Mouse (Mus musculus) MEL (cell line): ENCODE measurements around the gene Gpr55.

Experiments
- CTCF ChIP-seq, 3 experiments: IDR thresholded peaks in 2 of 3; conservative IDR thresholded peaks in 1 of 3; 2 replicates each; pipeline ENCODE4 v1.5.1; 2011 to 2012; ENCODE audit warnings: low read length in 3 of 3, low read depth in 2 of 3, mild to moderate bottlenecking in 2 of 3, improper control_type of control experiment in 1 of 3, inconsistent platforms in 1 of 3, mixed read lengths in 1 of 3, moderate library complexity in 1 of 3; ENCODE audit not compliant: control insufficient read depth in 1 of 3, insufficient read depth in 1 of 3, poor library complexity in 1 of 3, severe bottlenecking in 1 of 3
- POLR2A ChIP-seq, 2 experiments: IDR thresholded peaks; 2 replicates each; pipeline ENCODE4 v1.6.1; 2011 to 2012; ENCODE audit warnings: low read length in 2 of 2, mild to moderate bottlenecking in 2 of 2, control low read depth in 1 of 2, improper control_type of control experiment in 1 of 2, low read depth in 1 of 2, moderate library complexity in 1 of 2; ENCODE audit not compliant: control insufficient read depth in 1 of 2, insufficient read depth in 1 of 2, poor library complexity in 1 of 2

DNA sequence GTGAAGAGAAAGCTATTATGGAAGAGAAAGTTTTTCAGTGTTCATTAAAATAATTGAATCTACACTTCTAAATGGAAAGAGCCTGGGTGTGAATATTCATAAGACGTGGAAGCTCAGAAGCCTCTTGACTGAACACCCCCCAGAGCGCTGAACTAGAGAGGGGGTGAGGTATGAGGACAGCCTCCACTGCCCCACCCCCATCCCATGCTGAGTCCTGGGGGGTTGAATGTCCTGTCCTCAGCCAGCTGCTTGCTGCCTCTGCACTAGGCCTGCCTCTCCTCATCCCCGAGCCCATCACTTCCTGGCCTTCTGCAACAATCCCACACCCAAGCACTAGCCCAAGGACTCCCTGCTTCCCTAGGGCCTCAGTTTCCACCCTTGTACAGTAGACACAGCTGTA, 5.0 kb upstream of the Gpr55 start:
- TF ChIP-seq CTCF (IDR thresholded peaks at IDR 0.05 in 2 of 3, conservative IDR thresholded peaks at IDR 0.05 in 1 of 3; ENCODE audit: control insufficient read depth in 1 of 3, insufficient read depth in 1 of 3, low read depth in 2 of 3, low read length in 3 of 3, poor library complexity in 1 of 3, severe bottlenecking in 1 of 3) (no peak), POLR2A (IDR thresholded peaks at IDR 0.05; ENCODE audit: control insufficient read depth in 1 of 2, insufficient read depth in 1 of 2, low read depth in 1 of 2, low read length in 2 of 2, poor library complexity in 1 of 2) (no peak)
